Mouse (Mus musculus) forebrain, embryonic 15.5 days (tissue): ENCODE results near the gene Hoxa11. TPM values are rescaled to one million over a fixed set of nuclear protein-coding genes. Genes with fewer than 3 reads are reported as not detected.

ENCODE experiments used
- ATAC-seq: fragments of 200-750 bp; cut with Nextera tagmentation; replicated peaks from 2 replicates; pipeline ENCODE4 v1.8.0; 2017; ENCODE audit warnings: mild to moderate bottlenecking, moderate TSS enrichment, moderate library complexity
- H3K27ac ChIP-seq: fragments of 300-500 bp; sonication (generic); replicated peaks from 2 replicates; pipeline ENCODE4 v1.5.1; 2015; ENCODE audit warnings: mild to moderate bottlenecking, inconsistent platforms
- H3K27me3 ChIP-seq: fragments of 300-500 bp; sonication (generic); 2 replicates; pipeline ENCODE4 v1.6.1; 2015; ENCODE audit warnings: inconsistent platforms
- H3K36me3 ChIP-seq: fragments of 300-500 bp; sonication (generic); 2 replicates; pipeline ENCODE4 v1.6.1; 2015; ENCODE audit warnings: mild to moderate bottlenecking, inconsistent platforms
- H3K4me1 ChIP-seq: fragments of 300-500 bp; sonication (generic); 2 replicates; pipeline ENCODE4 v1.6.1; 2015; ENCODE audit warnings: inconsistent platforms
- H3K4me2 ChIP-seq: fragments of 300-500 bp; sonication (generic); replicated peaks from 2 replicates; pipeline ENCODE4 v1.6.1; 2015; ENCODE audit warnings: mild to moderate bottlenecking, inconsistent platforms
- H3K4me3 ChIP-seq: fragments of 300-500 bp; sonication (generic); 2 replicates; pipeline ENCODE4 v1.5.1; 2015; ENCODE audit warnings: mild to moderate bottlenecking, inconsistent platforms
- H3K9ac ChIP-seq: fragments of 300-500 bp; sonication (generic); replicated peaks from 2 replicates; pipeline ENCODE4 v1.6.1; 2015; ENCODE audit warnings: mild to moderate bottlenecking, inconsistent platforms
- H3K9me3 ChIP-seq: fragments of 300-500 bp; sonication (generic); 2 replicates; pipeline ENCODE4 v1.6.1; 2016; ENCODE audit warnings: inconsistent platforms
- WGBS: fragments of 180-500 bp; shearing (Covaris S2); methylation state at CpG from one replicate; pipeline ENCODE4 v1.1.7; 2015; ENCODE audit warnings: mixed read lengths; 5-methylcytosine and 5-hydroxymethylcytosine counted together
- polyA plus RNA-seq: library from polyadenylated mRNA; unstranded; fragments of >200 nt; fragmentation: Nextera tagmentation; extraction: Ambion mirVana; gene quantifications from 2 replicates; pipeline ENCODE4 v1.2.1, GENCODE M21; 2015

Hoxa11 gene
- polyA plus RNA-seq, 1 experiment from 2014 or later, result not detected

DNA sequence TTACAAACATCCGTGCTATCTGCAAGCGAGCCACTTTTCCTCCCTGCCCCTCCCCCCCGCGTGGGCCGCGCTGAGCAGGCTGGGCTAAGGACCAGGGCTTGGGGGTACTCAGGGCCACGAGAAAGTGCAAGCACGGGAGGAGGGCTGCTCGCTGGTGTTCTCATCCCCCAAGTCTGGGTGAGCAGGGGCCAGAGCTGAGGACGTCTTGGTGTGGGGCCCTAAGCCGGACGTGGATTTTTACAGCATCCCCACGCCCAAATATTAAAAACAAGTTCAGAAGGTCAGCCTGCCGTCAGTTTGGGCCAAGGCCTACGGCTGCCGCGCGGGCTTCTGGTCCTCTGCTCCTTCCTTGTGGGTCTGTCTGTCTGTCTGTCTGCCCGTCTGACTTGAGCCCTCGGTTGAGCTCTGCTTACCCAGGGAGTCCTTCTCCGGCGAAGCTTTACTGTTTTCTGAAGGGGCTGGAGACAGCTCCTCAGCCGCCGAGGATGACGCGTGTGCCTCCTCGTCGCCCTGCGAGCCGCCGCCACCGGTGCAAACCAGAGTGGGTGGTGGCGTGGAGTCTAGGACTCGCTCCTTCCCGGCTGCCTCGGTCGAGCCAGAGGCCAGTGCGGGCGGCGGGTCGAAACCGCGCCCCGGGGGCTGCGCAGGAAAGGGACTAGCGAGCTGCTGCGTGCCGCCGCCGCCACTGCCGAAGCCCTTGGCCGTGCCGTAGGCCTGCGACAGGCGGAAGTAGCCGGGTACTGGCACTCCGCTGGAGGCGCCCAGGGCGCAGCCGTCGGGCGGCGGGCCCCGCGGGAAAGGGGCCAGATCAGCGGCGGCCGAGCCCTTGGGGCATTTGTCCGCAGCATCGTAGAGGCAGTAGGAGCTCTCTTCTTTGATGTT lies 11.8 kb downstream of the Hoxa11 start:
- Histone ChIP-seq H3K4me1 (no peaks in the 10 kb centered on the region), H3K9ac (no peak overlapping the region), H3K27ac (no peak overlapping the region), H3K4me2 (no peak overlapping the region), H3K9me3 (no peaks in the 10 kb centered on the region), H3K4me3 (no peak overlapping the region), H3K36me3 (no peaks in the 10 kb centered on the region), H3K27me3 (peaks cover 98% of the 10 kb centered on the region)
- under 1% methylated on average over 70 of the region's 70 CpGs for WGBS
- ATAC-seq, result no peak

DNA sequence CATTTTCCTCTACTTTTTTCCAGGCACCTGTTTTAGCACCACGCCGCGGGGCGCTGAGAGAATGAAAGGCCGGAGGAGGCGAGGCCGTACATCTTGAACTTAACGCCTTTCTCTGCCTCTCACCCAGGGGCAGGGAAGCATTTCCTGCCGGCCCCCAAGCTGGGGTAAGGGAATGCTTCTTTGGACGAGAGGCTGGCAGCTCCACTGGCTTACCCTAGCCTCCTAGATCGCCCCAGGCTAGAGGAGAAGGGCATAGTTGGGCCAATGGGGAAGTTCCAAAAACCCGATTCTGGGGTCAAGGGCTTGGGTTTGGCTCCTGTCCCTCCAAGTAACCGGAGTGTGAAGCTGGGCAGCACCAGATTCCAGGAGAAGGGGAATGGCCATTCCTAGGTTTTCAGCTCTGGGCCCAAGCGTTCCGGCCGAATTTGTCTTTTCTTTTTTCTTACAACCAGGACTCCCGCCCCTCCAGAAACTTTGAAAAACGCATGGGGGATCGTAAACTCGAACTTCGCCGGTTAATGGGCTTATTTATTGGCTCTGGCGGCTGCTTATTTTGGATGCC lies 12.5 kb downstream of the Hoxa11 start:
- Histone ChIP-seq H3K4me3 (no peak overlapping the region), H3K4me1 (no peaks in the 10 kb centered on the region), H3K9ac (no peak overlapping the region), H3K4me2 (no peak overlapping the region), H3K36me3 (no peaks in the 10 kb centered on the region), H3K27ac (no peak overlapping the region), H3K27me3 (peaks cover 96% of the 10 kb centered on the region), H3K9me3 (no peaks in the 10 kb centered on the region)
- no peak for ATAC-seq
- 3% methylated on average over 23 of the region's 23 CpGs for WGBS

GRCm38 (mm10) chr6:52232568-52232965 lies 13.0 kb downstream of the Hoxa11 start:
- no peak overlapping the region for H3K4me3 ChIP-seq
- H3K27ac ChIP-seq, result no peak overlapping the region
- no peaks in the 10 kb centered on the region for H3K9me3 ChIP-seq
- no peaks in the 10 kb centered on the region for H3K4me1 ChIP-seq
- peaks cover 96% of the 10 kb centered on the region for H3K27me3 ChIP-seq
- no peak for ATAC-seq
- H3K9ac ChIP-seq, result no peak overlapping the region
- H3K36me3 ChIP-seq, result no peaks in the 10 kb centered on the region
- H3K4me2 ChIP-seq, result no peak overlapping the region
- 1% methylated on average over 18 of the region's 18 CpGs for WGBS

DNA sequence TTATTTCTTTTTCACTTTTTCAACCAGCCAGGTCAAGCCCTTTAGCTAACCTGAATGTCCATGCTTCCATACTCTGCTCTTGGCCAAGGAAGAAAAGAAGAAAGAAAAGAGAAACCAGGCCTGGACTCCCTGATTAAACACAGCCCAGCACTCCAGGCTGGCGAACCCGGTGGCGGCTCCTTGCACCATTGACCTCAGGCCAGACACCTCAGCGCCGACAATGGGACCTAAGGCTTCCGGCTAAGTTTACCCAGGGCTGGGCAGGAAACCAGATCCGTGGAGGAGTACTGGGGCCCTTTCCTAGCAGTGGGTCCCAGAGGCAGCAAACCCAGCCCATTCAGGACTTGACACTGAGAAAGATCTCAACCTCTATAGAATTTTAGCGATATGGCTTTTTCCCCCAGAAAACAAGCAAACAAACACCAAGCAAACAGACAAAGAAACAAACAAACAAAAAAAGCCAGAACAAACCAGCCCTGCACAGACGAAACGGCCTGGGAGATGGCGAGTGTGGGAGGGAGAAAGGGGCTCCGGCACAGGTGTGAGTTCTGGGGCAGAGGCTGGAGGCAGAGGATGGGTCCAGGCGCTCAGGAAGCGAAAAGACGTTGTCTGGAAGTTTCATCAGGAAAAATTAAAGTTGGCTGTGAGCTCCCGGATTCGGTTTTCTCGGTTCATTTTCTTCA lies 13.6 kb downstream of the Hoxa11 start:
- WGBS, result 1% methylated on average over 18 of the region's 18 CpGs
- Histone ChIP-seq H3K27me3 (peaks cover 96% of the 10 kb centered on the region), H3K9ac (no peak overlapping the region), H3K27ac (no peak overlapping the region), H3K4me1 (no peaks in the 10 kb centered on the region), H3K36me3 (no peaks in the 10 kb centered on the region), H3K4me3 (no peak overlapping the region), H3K4me2 (no peak overlapping the region), H3K9me3 (no peaks in the 10 kb centered on the region)
- no peak for ATAC-seq

DNA sequence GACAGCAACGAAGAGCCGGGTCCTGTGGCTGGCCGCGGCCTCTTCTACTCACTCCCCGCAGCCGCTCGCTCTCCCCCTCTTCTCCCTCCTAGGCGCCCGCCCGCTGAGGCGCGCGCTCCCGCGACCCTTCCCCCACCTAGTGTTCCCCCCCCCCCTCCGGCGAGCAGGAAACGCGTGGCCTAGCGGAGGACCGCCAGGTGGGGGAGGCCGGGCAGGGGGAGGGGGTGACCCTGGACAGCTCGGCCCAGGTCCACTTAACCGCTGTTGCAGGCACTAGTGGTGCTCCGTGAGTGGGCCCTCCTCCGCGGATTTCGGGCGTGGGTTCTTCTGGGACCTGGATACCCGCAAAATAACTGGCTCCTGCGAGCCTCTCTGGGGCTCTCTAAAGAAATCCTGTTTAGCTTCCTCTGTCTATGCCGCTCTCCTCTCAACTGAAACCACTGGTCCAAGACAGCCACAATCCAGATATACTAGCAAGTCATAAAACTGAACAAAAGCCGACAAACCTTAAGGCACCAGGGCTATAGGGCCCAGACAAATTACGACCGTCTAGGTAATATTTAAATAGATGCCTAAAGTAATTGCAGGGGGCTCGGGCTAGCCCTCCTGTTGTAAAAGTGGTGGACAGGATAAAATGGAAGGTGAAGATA lies 15.0 kb downstream of the Hoxa11 start, which contains the start of gene Hoxa9:
Gene Hoxa9 (minus strand): TSS at position 574 of the 650 bp plus-strand sequence.
- Histone ChIP-seq H3K4me1 (no peaks in the 10 kb centered on the region), H3K27ac (no peak within 1 kb of the TSS), H3K36me3 (no peaks in the 10 kb centered on the region), H3K4me2 (no peak within 1 kb of the TSS), H3K27me3 (peaks cover 96% of the 10 kb centered on the region), H3K9ac (no peak within 1 kb of the TSS), H3K9me3 (no peaks in the 10 kb centered on the region), H3K4me3 (no peak within 1 kb of the TSS)
- ATAC-seq, result no peak
- 1% methylated on average over 34 of the region's 36 CpGs for WGBS

- Histone ChIP-seq H3K4me2 (no peak overlapping the region), H3K27me3 (peaks cover 96% of the 10 kb centered on the region), H3K36me3 (no peaks in the 10 kb centered on the region), H3K4me3 (no peak overlapping the region), H3K4me1 (no peaks in the 10 kb centered on the region), H3K9me3 (no peaks in the 10 kb centered on the region), H3K27ac (no peak overlapping the region), H3K9ac (no peak overlapping the region)
- no peak for ATAC-seq
- 2% methylated on average over 44 of the region's 44 CpGs for WGBS
Measured at GRCm38 (mm10) chr6:52229558-52230416, 15.8 kb downstream of the Hoxa11 start.

GRCm38 (mm10) chr6:52228475-52229465 lies 16.8 kb downstream of the Hoxa11 start:
- no peak for ATAC-seq
- no peaks in the 10 kb centered on the region for H3K36me3 ChIP-seq
- no peak overlapping the region for H3K27ac ChIP-seq
- H3K4me2 ChIP-seq, result no peak overlapping the region
- no peaks in the 10 kb centered on the region for H3K9me3 ChIP-seq
- no peak overlapping the region for H3K9ac ChIP-seq
- no peak overlapping the region for H3K4me3 ChIP-seq
- WGBS, result under 1% methylated on average over 38 of the region's 38 CpGs
- no peaks in the 10 kb centered on the region for H3K4me1 ChIP-seq
- peaks cover 96% of the 10 kb centered on the region for H3K27me3 ChIP-seq

DNA sequence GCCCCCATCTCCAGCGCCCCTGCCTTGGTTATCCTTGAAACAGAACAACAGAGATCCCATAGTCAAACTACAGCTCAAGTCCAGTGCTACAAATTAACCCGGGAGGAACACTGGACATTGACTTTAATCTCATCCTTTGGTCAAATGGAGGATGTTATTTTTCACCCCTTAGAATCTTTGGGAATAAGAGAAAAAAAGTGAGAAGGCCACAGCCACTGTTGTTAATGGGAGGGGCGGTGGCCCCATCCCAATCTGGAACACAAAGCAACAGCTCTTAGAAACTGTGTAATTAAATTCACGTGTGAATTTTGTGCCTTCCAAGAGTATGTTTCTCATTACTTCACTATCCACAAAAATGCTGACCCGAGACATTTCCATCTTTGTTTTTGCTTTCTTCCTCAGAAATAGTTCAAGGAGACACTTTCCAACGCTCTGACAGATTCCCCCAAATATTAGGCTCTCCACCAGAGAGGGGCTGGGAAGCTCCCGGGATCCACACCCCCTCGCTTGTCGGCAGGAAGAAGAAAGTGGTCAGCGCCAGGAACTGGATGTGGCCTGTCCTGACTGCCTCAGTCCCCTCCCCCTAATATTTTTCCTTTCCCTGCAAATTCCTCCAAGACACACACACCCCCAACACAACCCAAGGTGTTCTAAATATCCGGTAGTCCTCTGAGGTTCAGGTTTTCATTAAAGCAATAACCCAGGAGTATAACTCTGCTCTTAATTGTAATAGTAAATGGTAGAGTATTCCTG lies 18.0 kb downstream of the Hoxa11 start:
- H3K27me3 ChIP-seq, result peaks cover 96% of the 10 kb centered on the region
- ATAC-seq, result no peak
- no peak overlapping the region for H3K4me3 ChIP-seq
- no peaks in the 10 kb centered on the region for H3K4me1 ChIP-seq
- no peaks in the 10 kb centered on the region for H3K36me3 ChIP-seq
- H3K4me2 ChIP-seq, result no peak overlapping the region
- 3% methylated on average over 11 of the region's 11 CpGs for WGBS
- H3K27ac ChIP-seq, result no peak overlapping the region
- H3K9ac ChIP-seq, result no peak overlapping the region
- H3K9me3 ChIP-seq, result no peaks in the 10 kb centered on the region

DNA sequence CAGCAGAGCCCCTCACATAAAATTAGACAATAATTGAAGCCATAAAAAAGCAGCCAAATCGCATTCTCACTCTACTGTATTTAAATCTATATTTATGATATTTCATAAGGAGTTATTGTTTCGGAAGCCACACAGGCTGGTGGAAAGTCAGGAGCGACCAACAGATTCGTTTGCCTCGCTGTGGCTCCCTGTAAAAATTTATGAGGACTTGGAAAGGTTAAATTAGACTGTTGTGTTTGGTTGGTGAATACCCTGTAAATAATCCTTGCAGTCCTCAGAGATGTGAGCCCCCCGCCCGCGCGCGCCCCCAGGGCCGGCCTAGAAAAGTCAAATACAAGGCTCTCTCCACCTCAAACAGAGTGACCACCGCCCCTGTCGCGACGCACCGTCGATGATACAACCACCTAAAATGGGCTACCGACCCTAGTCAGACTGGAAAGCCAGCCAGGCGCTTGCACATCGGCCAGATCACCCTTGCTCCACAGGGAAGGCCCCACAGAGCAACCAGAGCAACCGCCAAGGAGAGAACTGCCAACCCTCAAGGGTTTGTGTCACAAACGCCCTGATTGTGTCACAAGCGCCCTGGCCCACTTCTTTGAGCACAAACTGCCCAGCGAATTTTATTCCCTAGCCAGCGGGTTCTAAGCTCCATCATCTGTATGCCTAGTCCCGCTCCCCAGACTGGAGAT lies 18.9 kb downstream of the Hoxa11 start:
- H3K4me3 ChIP-seq, result no peak overlapping the region
- no peak for ATAC-seq
- H3K27ac ChIP-seq, result no peak overlapping the region
- no peak overlapping the region for H3K9ac ChIP-seq
- H3K36me3 ChIP-seq, result no peaks in the 10 kb centered on the region
- 3% methylated on average over 26 of the region's 26 CpGs for WGBS
- peaks cover 1% of the 10 kb centered on the region; the same call in 1 of the 2 replicates for H3K4me1 ChIP-seq
- no peaks in the 10 kb centered on the region for H3K9me3 ChIP-seq
- H3K27me3 ChIP-seq, result peaks cover 96% of the 10 kb centered on the region
- H3K4me2 ChIP-seq, result no peak overlapping the region
